Mouse (Mus musculus): ENCODE results near the gene Wdr62. TPM values are rescaled to one million over a fixed set of nuclear protein-coding genes. Genes with fewer than 3 reads are reported as not detected.

Wdr62 gene
- total RNA-seq, 2 experiments from 2014 or later = 1.7 to 3.0 TPM

GRCm38 (mm10) chr7:30294296-30294695 lies 14.1 kb upstream of the Wdr62 start:
- intact Hi-C loops (cut with DNase I) = no loop called here
- no peak for DNase-seq
- Histone ChIP-seq H3K4me3 (no peak overlapping the region), H3K27ac (no peak overlapping the region)
- TF ChIP-seq CTCF (IDR thresholded peaks at IDR 0.05) = no peak

DNA sequence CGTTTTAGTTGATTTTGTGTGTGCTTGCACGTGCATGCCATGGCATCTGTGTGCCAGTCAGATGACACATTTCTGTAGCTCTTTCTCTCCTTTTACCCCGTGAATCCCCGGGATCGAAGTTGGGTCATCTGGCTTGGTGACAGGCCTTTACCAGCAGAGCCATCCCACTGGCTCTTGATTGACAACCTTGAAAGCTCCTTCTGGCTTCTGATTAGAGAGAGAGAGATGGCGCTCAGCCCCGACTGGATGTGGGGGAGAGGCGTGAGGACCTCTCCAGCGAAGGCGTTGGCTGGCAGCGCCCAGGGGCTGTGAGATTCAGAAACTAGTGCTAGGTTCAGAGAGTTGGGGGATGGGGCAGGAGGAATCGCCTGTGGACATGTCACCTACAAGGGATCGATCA lies 13.6 kb upstream of the Wdr62 start:
- Histone ChIP-seq H3K27ac (no peak overlapping the region), H3K4me3 (no peak overlapping the region)
- TF ChIP-seq CTCF (IDR thresholded peaks at IDR 0.05) = no peak
- intact Hi-C loops (cut with DNase I) = no loop called here
- DNase-seq = no peak

GRCm38 (mm10) chr7:30291215-30292131 lies 11.3 kb upstream of the Wdr62 start, which contains the start of gene Clip3:
Gene Clip3, plus strand, starts transcription at chr7:30291728.
- intact Hi-C loops (cut with DNase I) = no loop called here
- TF ChIP-seq CTCF (IDR thresholded peaks at IDR 0.05) = no peak
- H3K4me3 ChIP-seq = peak within 1 kb of the TSS; percentile 68
- H3K27ac ChIP-seq = peak within 1 kb of the TSS; percentile 79
- peak; percentile 81 for DNase-seq

DNA sequence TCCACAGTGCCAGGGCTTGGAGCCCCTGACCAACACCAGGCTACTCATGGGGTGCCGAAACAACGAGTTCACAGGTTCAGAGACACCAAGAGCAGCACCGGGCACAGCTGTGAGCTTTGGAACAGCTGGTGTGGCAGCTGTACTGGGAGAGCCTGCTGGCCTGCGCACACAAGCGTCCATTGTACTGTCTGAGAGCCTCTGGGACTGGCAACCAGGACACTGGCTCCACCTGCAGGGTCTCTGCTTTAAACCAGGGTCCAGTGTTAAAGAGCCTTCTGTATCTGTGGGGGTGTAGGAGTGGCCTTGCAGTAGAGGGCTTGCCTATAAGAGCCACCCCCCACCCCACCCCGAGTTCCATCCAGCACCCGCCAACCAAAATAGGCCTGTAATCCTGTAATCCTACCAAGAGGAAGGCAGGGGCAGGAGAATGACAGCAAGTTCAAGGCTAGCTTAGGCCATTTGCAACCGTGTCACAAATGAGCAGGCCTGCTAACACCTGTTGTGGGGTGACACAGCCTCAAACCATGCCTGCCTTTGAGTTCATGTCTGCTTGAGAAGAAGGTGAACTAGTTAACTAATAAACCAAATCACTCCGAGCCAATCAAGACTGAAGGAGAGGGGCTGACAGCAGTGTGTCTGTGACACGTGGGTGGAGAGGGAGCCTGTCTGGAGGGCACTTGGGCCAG lies 9.6 kb upstream of the Wdr62 start:
- TF ChIP-seq CTCF (IDR thresholded peaks at IDR 0.05) = no peak
- no peak for DNase-seq
- intact Hi-C loops (cut with DNase I) = no loop called here
- Histone ChIP-seq H3K27ac (no peak overlapping the region), H3K4me3 (no peak overlapping the region)

- no peak overlapping the region for H3K27ac ChIP-seq
Measured at GRCm38 (mm10) chr7:30289071-30289713, 9.0 kb upstream of the Wdr62 start.

DNA sequence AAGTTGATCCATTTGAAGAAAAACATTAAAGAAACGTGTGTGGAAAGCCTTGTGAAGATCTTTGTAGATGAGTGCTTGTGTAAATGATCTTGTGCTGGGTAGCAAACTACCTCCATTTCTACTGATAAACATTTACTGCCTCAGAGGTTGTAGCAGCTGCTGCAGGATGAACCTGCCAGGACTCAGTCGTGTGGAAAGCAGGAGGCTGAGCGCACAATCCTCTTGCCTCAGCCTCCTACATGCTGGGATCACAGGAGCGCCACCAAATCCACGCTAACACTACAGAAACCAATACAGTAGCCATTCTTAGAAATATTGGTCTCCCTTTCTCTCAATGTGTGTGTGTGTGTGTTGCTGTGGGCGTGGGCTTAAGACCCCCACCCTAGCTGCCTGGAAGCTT lies 7.8 kb upstream of the Wdr62 start:
- Histone ChIP-seq H3K4me3 (no peak overlapping the region), H3K27ac (no peak overlapping the region)
- DNase-seq = no peak
- intact Hi-C loops (cut with DNase I) = no loop called here
- TF ChIP-seq CTCF (IDR thresholded peaks at IDR 0.05) = no peak

More at GRCm38 (mm10) chr7:30289071-30289713, 9.0 kb upstream of the Wdr62 start:
- no peak for DNase-seq
- no peak for TF ChIP-seq CTCF (IDR thresholded peaks at IDR 0.05)
- intact Hi-C loops (cut with DNase I) = no loop called here
- no peak overlapping the region for H3K4me3 ChIP-seq

DNA sequence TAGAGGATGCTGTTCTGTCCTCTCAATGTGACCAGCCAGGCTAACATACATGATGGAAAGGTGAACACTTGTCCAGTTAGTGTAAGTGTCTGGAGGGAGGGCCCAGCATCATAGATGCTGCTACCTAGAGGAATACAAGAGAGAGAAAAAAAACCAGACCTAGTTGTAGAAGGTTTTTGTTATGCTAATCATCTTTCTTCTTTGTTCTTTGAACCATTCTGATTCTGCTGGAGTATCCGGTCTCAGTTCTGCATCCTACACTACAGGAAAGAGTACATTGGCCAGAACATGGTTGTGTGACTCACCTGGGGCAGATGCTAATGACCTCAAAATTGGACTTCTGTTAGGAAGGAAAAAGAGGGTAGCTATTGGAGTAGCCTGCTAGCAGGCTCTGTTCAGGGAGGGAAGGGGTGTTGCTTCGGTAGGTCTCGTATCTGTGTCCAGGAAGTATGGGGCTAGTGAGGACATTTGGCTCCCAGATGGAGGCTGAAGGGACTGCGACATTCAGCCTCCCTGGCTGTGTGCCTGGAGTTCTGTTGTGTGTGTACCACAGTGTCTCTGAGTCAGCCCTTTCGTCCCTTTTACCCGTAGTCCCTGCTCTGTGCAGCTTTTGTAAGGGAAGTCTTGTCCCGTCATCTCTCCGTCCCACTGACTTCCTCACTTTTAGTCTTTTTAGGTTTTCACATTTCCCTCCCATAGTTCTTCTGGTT lies 6.6 kb upstream of the Wdr62 start:
- peak; percentile 46 for DNase-seq
- no peak for TF ChIP-seq CTCF (IDR thresholded peaks at IDR 0.05)
- intact Hi-C loops (cut with DNase I) = no loop called here
- Histone ChIP-seq H3K27ac (no peak overlapping the region), H3K4me3 (no peak overlapping the region)

DNA sequence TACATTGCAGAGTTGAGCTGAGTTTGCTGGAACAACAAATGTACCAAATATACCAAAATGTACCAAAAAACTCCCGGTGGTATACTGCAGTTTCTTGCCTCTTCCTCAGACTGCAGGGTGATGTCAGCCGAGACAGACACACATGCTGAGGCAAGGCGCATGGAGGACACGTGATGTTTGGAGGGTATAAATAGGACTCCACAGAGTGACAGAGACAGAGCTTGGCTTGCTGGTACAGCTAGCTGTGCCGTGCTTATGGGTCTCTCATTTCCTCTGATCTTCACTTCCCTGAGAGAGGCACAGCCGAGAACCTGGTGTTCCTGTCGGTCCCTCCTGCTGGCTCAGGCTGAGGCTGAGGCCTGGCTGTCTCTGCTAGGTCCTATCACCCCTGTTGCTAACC lies 2.5 kb upstream of the Wdr62 start:
- H3K27ac ChIP-seq = peak overlapping the region; percentile 70
- intact Hi-C loops (cut with DNase I) = no loop called here
- H3K4me3 ChIP-seq = peak overlapping the region; percentile 13
- TF ChIP-seq CTCF (IDR thresholded peaks at IDR 0.05) = no peak
- DNase-seq = peak; percentile 59

- H3K4me3 ChIP-seq = no peak overlapping the region
- TF ChIP-seq CTCF (IDR thresholded peaks at IDR 0.05) = no peak
- no peak for DNase-seq
- H3K27ac ChIP-seq = peak overlapping the region; percentile 93
- intact Hi-C loops (cut with DNase I) = no loop called here
Measured at GRCm38 (mm10) chr7:30281522-30281921, 1.3 kb upstream of the Wdr62 start.

DNA sequence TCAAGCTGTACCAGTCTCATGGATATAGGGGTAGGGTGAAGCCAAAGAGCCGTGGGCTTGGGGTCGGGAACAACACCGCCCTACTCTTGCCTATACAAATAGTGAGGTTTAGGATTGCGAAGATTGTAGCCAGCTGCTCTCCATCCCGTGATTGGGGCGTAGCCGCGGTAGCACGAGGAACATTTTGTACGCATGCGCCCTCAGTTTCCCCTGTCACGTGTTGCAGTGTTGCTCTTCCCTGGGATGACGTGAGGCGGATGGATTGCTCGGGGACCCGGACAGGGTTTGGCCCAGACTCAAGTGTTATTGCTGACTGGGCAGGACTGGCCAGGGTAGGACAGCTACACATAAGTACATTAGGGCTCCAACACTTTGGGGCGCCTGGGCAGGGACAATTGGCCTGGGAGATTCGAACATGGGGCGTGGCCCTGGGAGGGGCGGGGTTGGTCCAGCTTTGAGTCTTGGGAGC lies 485 bp upstream of the Wdr62 start:
- H3K27ac ChIP-seq = peak overlapping the region; percentile 93
- H3K4me3 ChIP-seq = peak overlapping the region; percentile 84
- DNase-seq = peak; percentile 90
- intact Hi-C loops (cut with DNase I) = loop anchor here (1.0 kb wide), 1 partner anchor 48 kb away; the partner anchor contains the start of gene Tbcb
- TF ChIP-seq CTCF (IDR thresholded peaks at IDR 0.05) = no peak

DNA sequence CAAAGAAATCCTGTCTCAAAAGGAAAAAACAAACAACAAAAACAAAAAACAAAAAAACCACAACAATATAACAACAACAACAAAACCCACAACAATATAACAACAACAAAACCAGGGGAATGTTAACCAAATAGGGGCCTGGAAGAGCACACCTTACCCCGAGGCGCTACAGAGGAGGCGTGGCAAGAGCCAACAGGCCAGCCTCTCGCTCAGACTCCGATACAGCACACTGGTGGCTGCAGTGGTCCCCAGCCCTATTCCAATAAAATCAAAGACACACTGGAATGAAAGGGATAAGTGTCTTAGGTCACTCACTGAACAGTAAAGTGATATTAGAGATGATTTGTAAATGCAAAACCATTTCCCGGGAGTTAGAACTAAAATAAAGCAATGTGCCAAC lies 683 bp downstream of the Wdr62 start:
- no peak for DNase-seq
- intact Hi-C loops (cut with DNase I) = no loop called here
- Histone ChIP-seq H3K4me3 (peak overlapping the region; percentile 84), H3K27ac (peak overlapping the region; percentile 93)
- TF ChIP-seq CTCF (IDR thresholded peaks at IDR 0.05) = no peak

GRCm38 (mm10) chr7:30278911-30279310 lies 1.3 kb downstream of the Wdr62 start:
- intact Hi-C loops (cut with DNase I) = no loop called here

More at GRCm38 (mm10) chr7:30278911-30279310, 1.3 kb downstream of the Wdr62 start:
- TF ChIP-seq CTCF (IDR thresholded peaks at IDR 0.05) = no peak
- no peak overlapping the region for H3K4me3 ChIP-seq
- 0 out of 2 replicates have a peak overlapping the region, but pooled peaks have one; percentile 93 for H3K27ac ChIP-seq
- DNase-seq = no peak

Data from gastrocnemius, adult 2 months (tissue).